Comparison of ENCODE assay signal across 20 mouse cellular contexts in the genomic region with DNA sequence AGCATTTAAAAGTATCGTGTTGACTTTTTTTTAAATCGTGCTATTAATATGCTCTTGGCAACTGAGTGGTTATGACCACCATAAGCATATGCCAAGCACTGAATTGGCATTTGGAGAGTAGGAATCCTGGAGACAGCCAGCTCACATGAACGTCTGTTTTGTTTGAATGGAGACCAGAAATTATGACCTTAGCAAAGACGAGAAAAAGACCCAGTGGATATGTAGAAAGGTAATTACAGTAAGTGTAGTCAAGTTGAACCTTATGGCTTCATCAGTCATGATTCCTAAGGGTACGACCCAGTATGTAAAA.
"Had no signal": no experiment of that assay in that cellular context is flagged by ENCODE, and none has a peak within 500 bp of the region (broad histone marks: within the 10 kb centered on the region; RNA-seq: fewer than 3 reads in every experiment).

No protein-coding gene starts in this region.

- H3K27me3 ChIP-seq: limb, embryonic 12.5 days; limb, embryonic 15.5 days; lung, embryonic 15.5 days; megakaryocyte, embryonic 14.5 days; midbrain, embryonic 13.5 days; neural tube, embryonic 13.5 days had no signal

- H3K4me3 ChIP-seq: limb, embryonic 12.5 days; limb, embryonic 15.5 days; lung, embryonic 15.5 days; megakaryocyte, embryonic 14.5 days; midbrain, embryonic 10.5 days; midbrain, embryonic 13.5 days; myocyte; neural tube, embryonic 13.5 days had no signal

- H3K4me1 ChIP-seq: lung, embryonic 15.5 days; megakaryocyte, embryonic 14.5 days; midbrain, embryonic 10.5 days; midbrain, embryonic 13.5 days; neural tube, embryonic 13.5 days had no signal

- DNase-seq: kidney, adult 8-10 months; kidney, postnatal 14 days; kidney, postnatal 4 days; lung, adult 18-20 months; lung, postnatal 10 days; lung, postnatal 36 days; right cerebral cortex, postnatal 25 days; thymus, adult 18-20 months; thymus, postnatal 14 days; thymus, postnatal 4 days had no signal

- ATAC-seq: midbrain, embryonic 13.5 days; midbrain, embryonic 16.5 days had no signal

- H3K27ac ChIP-seq: limb, embryonic 15.5 days; liver, embryonic 14.5 days; lung, embryonic 15.5 days; midbrain, embryonic 10.5 days; midbrain, embryonic 13.5 days; neural tube, embryonic 13.5 days had no signal
